Comparison of ENCODE assay signal across 9 mouse cellular contexts in genomic region chr17:45684667-45685131, GRCm38 (mm10). TPM values are rescaled to one million over a fixed set of nuclear protein-coding genes. Genes with fewer than 3 reads are reported as not detected.
DNase-seq lines count a peak whose midpoint lies in the region; ATAC-seq and TF ChIP-seq lines count a peak whose summit lies in the region.
"Had no signal": no experiment of that assay in that cellular context is flagged by ENCODE, and none has a peak within 500 bp of the region (broad histone marks: within the 10 kb centered on the region; RNA-seq: fewer than 3 reads in every experiment).

No protein-coding gene starts in this region.

- peak overlapping the region; percentile 77 for H3K9ac ChIP-seq in liver, embryonic 11.5 days (ENCODE audit: low read depth, low read length)

- peak overlapping the region; percentile 99 for H3ac ChIP-seq in C2C12 (ENCODE audit: control insufficient read depth, insufficient read length, low read depth)

- no peaks in the 10 kb centered on the region for H3K9me3 ChIP-seq in heart, embryonic 10.5 days
- H3K9me3 ChIP-seq in forebrain, embryonic 10.5 days: no peaks in the 10 kb centered on the region
- H3K9me3 ChIP-seq in liver, embryonic 11.5 days (ENCODE audit: control insufficient read depth, low read length): no peaks in the 10 kb centered on the region

- H3K4me3 ChIP-seq in heart, embryonic 10.5 days: peak overlapping the region; percentile 89
- peak overlapping the region; percentile 68 for H3K4me3 ChIP-seq in C2C12 (ENCODE audit: insufficient read depth, poor library complexity, severe bottlenecking)
- peak overlapping the region; percentile 94 for H3K4me3 ChIP-seq in forebrain, embryonic 10.5 days
- H3K4me3 ChIP-seq in liver, embryonic 11.5 days (ENCODE audit: low read depth, low read length): peak overlapping the region; percentile 71

- TF ChIP-seq CTCF in C2C12 (IDR thresholded peaks at IDR 0.05; ENCODE audit: control insufficient read depth, insufficient read depth, insufficient read length): no peak

- H3K79me2 ChIP-seq in C2C12 (ENCODE audit: control insufficient read depth, insufficient read depth): peaks cover 99% of the 10 kb centered on the region

- H3K79me3 ChIP-seq in C2C12 (ENCODE audit: low read depth): peaks cover 72% of the 10 kb centered on the region

- no peak for ATAC-seq in liver, embryonic 11.5 days (replicated peaks; ENCODE audit: low FRiP score)

- peak overlapping the region; percentile 93 for H3K27ac ChIP-seq in heart, embryonic 10.5 days
- H3K27ac ChIP-seq in forebrain, embryonic 10.5 days: peak overlapping the region; percentile 96
- no peak overlapping the region for H3K27ac ChIP-seq in liver, embryonic 11.5 days (ENCODE audit: low read depth, low read length)

- WGBS in heart, embryonic 10.5 days: 24% methylated on average over 14 of the region's 14 CpGs
- 29% methylated on average over 14 of the region's 14 CpGs for WGBS in forebrain, embryonic 10.5 days
- WGBS in liver, embryonic 11.5 days: 30% methylated on average over 14 of the region's 14 CpGs

- H3K4me1 ChIP-seq in heart, embryonic 10.5 days: peaks cover 44% of the 10 kb centered on the region
- H3K4me1 ChIP-seq in forebrain, embryonic 10.5 days: peaks cover 45% of the 10 kb centered on the region
- peaks cover 28% of the 10 kb centered on the region for H3K4me1 ChIP-seq in liver, embryonic 11.5 days (replicated peaks; ENCODE audit: control insufficient read depth, insufficient read depth, low read length)

- H3K36me3 ChIP-seq in heart, embryonic 10.5 days: no peaks in the 10 kb centered on the region
- H3K36me3 ChIP-seq in C2C12 (ENCODE audit: control insufficient read depth, insufficient read depth): no peaks in the 10 kb centered on the region
- peaks cover 2% of the 10 kb centered on the region for H3K36me3 ChIP-seq in forebrain, embryonic 10.5 days (replicated peaks)
- no peaks in the 10 kb centered on the region for H3K36me3 ChIP-seq in liver, embryonic 11.5 days (ENCODE audit: control insufficient read depth, insufficient read depth, low read length)

- peak overlapping the region; percentile 98 for H3K4me2 ChIP-seq in liver, embryonic 11.5 days

- DNase-seq in heart, embryonic 10.5 days (ENCODE audit: low spot score): no peak
- no peak for DNase-seq in heart, adult 9 months (ENCODE audit: low spot score in 2 of 2)
- no peak for DNase-seq in forebrain, embryonic 10.5 days (ENCODE audit: extremely low spot score, low spot score)
- DNase-seq in liver, embryonic 11.5 days (ENCODE audit: low spot score): no peak
- DNase-seq in adrenal gland, adult 8-10 months: no peak
- no peak for DNase-seq in adrenal gland, adult 18-20 months (ENCODE audit: low spot score in 2 of 2)
- DNase-seq in layer of hippocampus, adult 9-10 months (ENCODE audit: low spot score): no peak

- no peaks in the 10 kb centered on the region for H3K27me3 ChIP-seq in heart, embryonic 10.5 days (ENCODE audit: insufficient read depth, poor library complexity, severe bottlenecking)
- no peaks in the 10 kb centered on the region for H3K27me3 ChIP-seq in C2C12 (ENCODE audit: control insufficient read depth, insufficient read depth, insufficient read length)
- H3K27me3 ChIP-seq in forebrain, embryonic 10.5 days (ENCODE audit: poor library complexity, severe bottlenecking): no peaks in the 10 kb centered on the region
- H3K27me3 ChIP-seq in liver, embryonic 11.5 days (replicated peaks; ENCODE audit: control insufficient read depth, insufficient read depth, low read length): no peaks in the 10 kb centered on the region
- H3K27me3 ChIP-seq: Patski had no signal

TF ChIP-seq in C2C12, 6 proteins besides CTCF, POLR2A, EP300 and RAD21:
- no peak for TF ChIP-seq MAX (IDR thresholded peaks at IDR 0.05)
- TF ChIP-seq USF1 (IDR thresholded peaks at IDR 0.05; ENCODE audit: low read depth): no peak
- TF ChIP-seq CEBPB (IDR thresholded peaks at IDR 0.05; ENCODE audit: low read depth): no peak
- TF ChIP-seq FOSL1 (IDR thresholded peaks at IDR 0.05; ENCODE audit: insufficient read depth, low read length, poor library complexity, severe bottlenecking): no peak
- TF ChIP-seq MYOD1 (IDR thresholded peaks at IDR 0.05; ENCODE audit: control insufficient read depth, insufficient read length, low read depth): no peak
- TF ChIP-seq MYOG (IDR thresholded peaks at IDR 0.05; ENCODE audit: control insufficient read depth, extremely low read depth, insufficient read length): no peak
TF ChIP-seq in C2C12: peak in this region for 0.

RNA-seq across cellular contexts. Expression of gene Mrpl14, which starts 1.4 kb away (rescaled TPM):
- 148 and 163 TPM in 2 replicates for polyA plus RNA-seq in heart, embryonic 10.5 days (2016; fragmentation: Nextera tagmentation; extraction: Ambion mirVana)
- polyA plus RNA-seq in C2C12 (2012; fragmentation: generic; extraction: Trizol): 259 TPM
- 142 and 151 TPM in 2 replicates for polyA plus RNA-seq in forebrain, embryonic 10.5 days (2016; fragmentation: Nextera tagmentation; extraction: Ambion mirVana)
- 192 and 194 TPM in 2 replicates for polyA plus RNA-seq in liver, embryonic 11.5 days (2014; fragmentation: Nextera tagmentation; extraction: Ambion mirVana)
- total RNA-seq in adrenal gland, adult 8-10 months (2022): 100 to 1,000 TPM; 109 to 120 (median 112) TPM
- 100 to 1,000 TPM; 104 to 109 TPM for total RNA-seq in adrenal gland, adult 18-20 months (2021)

RNA-seq across cellular contexts. Expression of gene Tmem63b, which starts 2.0 kb away (rescaled TPM):
- polyA plus RNA-seq in heart, embryonic 10.5 days (2016; fragmentation: Nextera tagmentation; extraction: Ambion mirVana): 42.2 and 43.5 TPM in 2 replicates
- 54.3 TPM for polyA plus RNA-seq in C2C12 (2012; fragmentation: generic; extraction: Trizol)
- polyA plus RNA-seq in forebrain, embryonic 10.5 days (2016; fragmentation: Nextera tagmentation; extraction: Ambion mirVana): 46.9 and 49.0 TPM in 2 replicates
- 16.0 and 18.0 TPM in 2 replicates for polyA plus RNA-seq in liver, embryonic 11.5 days (2014; fragmentation: Nextera tagmentation; extraction: Ambion mirVana)
- total RNA-seq in adrenal gland, adult 8-10 months (2022): 10 to 100 TPM; 38.2 to 75.2 (median 53.9) TPM
- total RNA-seq in adrenal gland, adult 18-20 months (2021): 10 to 100 TPM; 41.0 to 41.4 TPM

RNA-seq across cellular contexts. Expression of gene Capn11, which starts 25.6 kb away (rescaled TPM):
- 0.51 and 0.95 TPM in 2 replicates for polyA plus RNA-seq in heart, embryonic 10.5 days (2016; fragmentation: Nextera tagmentation; extraction: Ambion mirVana)
- 0.04 TPM for polyA plus RNA-seq in C2C12 (2012; fragmentation: generic; extraction: Trizol)
- 1.1 and 1.6 TPM in 2 replicates for polyA plus RNA-seq in forebrain, embryonic 10.5 days (2016; fragmentation: Nextera tagmentation; extraction: Ambion mirVana)
- polyA plus RNA-seq in liver, embryonic 11.5 days (2014; fragmentation: Nextera tagmentation; extraction: Ambion mirVana): 0.22 and 0.43 TPM in 2 replicates
- under 1 TPM in 1 of 4 experiments, not detected in 3; 0.89 TPM for total RNA-seq in adrenal gland, adult 8-10 months (2022)
- under 1 TPM; 0.19 to 0.40 TPM for total RNA-seq in adrenal gland, adult 18-20 months (2021)
- polyA plus RNA-seq: Patski had no signal

RNA-seq across cellular contexts. Expression of gene 1600014C23Rik, which starts 48.9 kb away (rescaled TPM):
- polyA plus RNA-seq in heart, embryonic 10.5 days (2016; fragmentation: Nextera tagmentation; extraction: Ambion mirVana): 0.62 TPM in 1 of 2 replicates, not detected in the other
- polyA plus RNA-seq in C2C12 (2012; fragmentation: generic; extraction: Trizol): not detected
- 0.79 TPM in 1 of 2 replicates, not detected in the other for polyA plus RNA-seq in forebrain, embryonic 10.5 days (2016; fragmentation: Nextera tagmentation; extraction: Ambion mirVana)
- not detected in 2 replicates for polyA plus RNA-seq in liver, embryonic 11.5 days (2014; fragmentation: Nextera tagmentation; extraction: Ambion mirVana)
- total RNA-seq in adrenal gland, adult 8-10 months (2022): not detected
- not detected for total RNA-seq in adrenal gland, adult 18-20 months (2021)
- polyA plus RNA-seq: Patski had no signal
